Mouse (Mus musculus): ENCODE results near the gene Crcp. TPM values are rescaled to one million over a fixed set of nuclear protein-coding genes. Genes with fewer than 3 reads are reported as not detected.
A peak's percentile ranks its signal among the peaks of the same experiment; 100 is the strongest.

The Crcp gene
- polyA plus RNA-seq, 1 experiment from 2014 or later, result 31.0 TPM

DNA sequence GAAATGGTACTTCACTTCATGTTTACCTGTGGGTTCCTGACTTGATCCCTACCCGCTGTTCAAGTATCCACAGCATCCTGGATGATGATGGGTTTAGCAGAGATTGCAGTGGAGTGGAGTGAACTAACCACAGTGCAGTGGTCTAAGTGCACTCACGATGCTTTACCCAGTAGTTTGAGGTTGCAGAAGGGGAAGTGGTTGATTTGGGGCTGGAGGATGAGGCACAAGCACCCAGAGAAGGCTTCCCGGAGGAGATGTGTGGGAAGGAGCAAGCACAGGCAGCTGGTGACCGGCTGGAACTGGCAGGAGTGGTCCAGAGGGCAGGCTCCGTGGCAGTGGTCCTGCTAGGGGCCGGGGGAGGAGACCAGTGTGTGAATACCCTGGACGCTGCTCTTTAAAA lies 60.1 kb downstream of the Crcp start:
- Histone ChIP-seq H3K9ac (replicated peaks; ENCODE audit: low read depth) (no peak overlapping the region), H3K27ac (ENCODE audit: low read length) (no peak overlapping the region), H3K9me3 (ENCODE audit: low read length) (no peaks in the 10 kb centered on the region), H3K27me3 (replicated peaks; ENCODE audit: insufficient read depth, low read length) (no peaks in the 10 kb centered on the region), H3K36me3 (ENCODE audit: insufficient read depth, low read length) (no peaks in the 10 kb centered on the region), H3K4me2 (replicated peaks; ENCODE audit: low read depth, low read length) (no peak overlapping the region), H3K4me1 (ENCODE audit: insufficient read depth, low read depth, low read length) (no peaks in the 10 kb centered on the region), H3K4me3 (ENCODE audit: low read depth, low read length) (no peak overlapping the region)
- ATAC-seq, result no peak; the same call in 1 of the 2 replicates
- TF ChIP-seq CTCF (IDR thresholded peaks at IDR 0.05) (no peak), EP300 (IDR thresholded peaks at IDR 0.05) (no peak)
- no peak for DNase-seq (ENCODE audit: low spot score)
- WGBS, result 80% methylated on average over 7 of the region's 7 CpGs

DNA sequence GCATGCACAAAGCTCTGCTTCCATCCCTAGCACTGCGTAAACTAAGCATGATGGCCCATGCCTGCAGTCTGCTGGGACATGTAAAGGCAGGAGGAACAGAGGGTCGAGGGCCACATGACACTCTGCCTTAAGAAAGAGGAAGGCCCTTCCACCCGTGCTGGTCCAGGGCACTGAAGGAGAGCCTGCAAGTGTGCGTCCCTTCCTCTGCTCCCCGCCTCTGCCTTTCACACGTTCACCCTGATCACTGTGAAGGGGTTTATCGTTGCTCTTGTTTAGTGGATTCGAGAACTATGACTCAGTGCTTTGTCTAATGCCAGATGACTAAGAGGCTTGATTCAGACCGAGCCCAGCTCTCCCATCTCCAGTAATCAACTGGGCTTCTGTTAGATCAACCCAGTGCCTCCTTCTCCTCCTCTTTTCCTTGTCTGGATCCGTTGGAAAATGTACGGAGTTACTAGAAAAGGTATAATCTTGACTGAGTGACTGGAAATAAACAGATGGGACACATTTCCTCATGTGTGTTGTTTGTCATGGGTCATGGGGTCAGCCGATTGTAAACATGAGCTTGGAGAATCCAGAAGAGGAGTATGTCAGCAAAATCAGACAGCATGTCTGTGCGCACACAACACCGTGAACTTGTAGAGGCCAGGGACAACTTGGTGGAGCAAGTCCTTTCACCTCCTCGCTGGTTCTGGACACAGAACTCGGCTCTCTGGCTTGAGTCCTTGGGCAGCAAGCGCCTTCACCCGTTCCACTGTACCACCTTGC lies 60.7 kb downstream of the Crcp start:
- 73% methylated on average over 18 of the region's 18 CpGs for WGBS
- H3K9ac ChIP-seq (replicated peaks; ENCODE audit: low read depth), result no peak overlapping the region
- no peak overlapping the region for H3K27ac ChIP-seq (ENCODE audit: low read length)
- no peak overlapping the region for H3K4me2 ChIP-seq (replicated peaks; ENCODE audit: low read depth, low read length)
- no peaks in the 10 kb centered on the region for H3K36me3 ChIP-seq (ENCODE audit: insufficient read depth, low read length)
- H3K4me1 ChIP-seq (ENCODE audit: insufficient read depth, low read depth, low read length), result no peaks in the 10 kb centered on the region
- DNase-seq (ENCODE audit: low spot score) (peak; percentile 37), ATAC-seq (peak; percentile 48)
- H3K4me3 ChIP-seq (ENCODE audit: low read depth, low read length), result no peak overlapping the region
- TF ChIP-seq CTCF (IDR thresholded peaks at IDR 0.05) (no peak), EP300 (IDR thresholded peaks at IDR 0.05) (no peak)
- no peaks in the 10 kb centered on the region for H3K27me3 ChIP-seq (replicated peaks; ENCODE audit: insufficient read depth, low read length)
- H3K9me3 ChIP-seq (ENCODE audit: low read length), result no peaks in the 10 kb centered on the region

DNA sequence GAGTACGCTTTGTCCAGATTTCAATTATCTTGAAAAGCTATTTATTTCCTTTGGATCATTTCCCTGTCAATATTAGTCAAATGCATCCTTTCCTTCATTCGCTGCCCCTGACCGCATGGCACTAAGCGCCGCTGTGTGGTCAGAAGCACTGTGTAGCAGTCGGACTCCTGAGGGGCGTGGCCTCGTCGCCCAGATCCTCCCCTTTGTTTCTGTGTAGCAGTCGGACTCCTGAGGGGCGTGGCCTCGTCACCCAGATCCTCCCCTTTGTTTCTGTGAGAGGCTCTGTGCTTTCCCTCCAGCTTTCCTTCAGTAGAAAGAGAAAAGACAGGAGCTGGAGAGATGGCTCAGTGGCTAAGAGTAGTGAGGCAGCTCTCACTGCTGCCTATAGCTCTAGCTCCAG lies 67.7 kb downstream of the Crcp start:
- Histone ChIP-seq H3K4me2 (replicated peaks; ENCODE audit: low read depth, low read length) (no peak overlapping the region), H3K4me1 (ENCODE audit: insufficient read depth, low read depth, low read length) (no peaks in the 10 kb centered on the region), H3K36me3 (ENCODE audit: insufficient read depth, low read length) (no peaks in the 10 kb centered on the region), H3K27ac (ENCODE audit: low read length) (no peak overlapping the region), H3K9me3 (ENCODE audit: low read length) (no peaks in the 10 kb centered on the region), H3K27me3 (replicated peaks; ENCODE audit: insufficient read depth, low read length) (no peaks in the 10 kb centered on the region), H3K4me3 (ENCODE audit: low read depth, low read length) (no peak overlapping the region), H3K9ac (replicated peaks; ENCODE audit: low read depth) (no peak overlapping the region)
- DNase-seq (ENCODE audit: low spot score) (peak; percentile 25), ATAC-seq (peak; percentile 71)
- TF ChIP-seq CTCF (IDR thresholded peaks at IDR 0.05) (no peak), EP300 (IDR thresholded peaks at IDR 0.05) (no peak)
- WGBS, result 74% methylated on average over 12 of the region's 12 CpGs

DNA sequence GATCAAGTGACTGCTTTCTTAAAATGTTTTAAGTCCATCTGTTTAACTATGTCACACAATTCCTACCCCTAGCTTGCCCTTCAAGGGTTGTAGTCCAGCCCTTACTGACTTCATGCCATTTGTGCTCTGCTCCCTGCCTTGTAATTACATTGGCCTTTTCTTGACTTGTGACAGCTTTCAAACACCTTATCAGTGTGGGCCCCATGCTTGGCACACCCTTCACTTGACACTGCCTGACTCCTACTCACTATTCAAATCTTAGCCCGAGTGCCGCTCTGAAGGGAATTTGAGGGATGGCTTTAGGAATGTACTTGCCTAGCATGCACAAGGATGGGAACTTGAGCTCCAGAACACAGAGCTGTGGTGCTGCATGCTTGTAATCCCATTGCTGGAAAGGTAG lies 68.7 kb downstream of the Crcp start:
- H3K4me2 ChIP-seq (replicated peaks; ENCODE audit: low read depth, low read length), result no peak overlapping the region
- 34% methylated on average over 2 of the region's 2 CpGs for WGBS

DNA sequence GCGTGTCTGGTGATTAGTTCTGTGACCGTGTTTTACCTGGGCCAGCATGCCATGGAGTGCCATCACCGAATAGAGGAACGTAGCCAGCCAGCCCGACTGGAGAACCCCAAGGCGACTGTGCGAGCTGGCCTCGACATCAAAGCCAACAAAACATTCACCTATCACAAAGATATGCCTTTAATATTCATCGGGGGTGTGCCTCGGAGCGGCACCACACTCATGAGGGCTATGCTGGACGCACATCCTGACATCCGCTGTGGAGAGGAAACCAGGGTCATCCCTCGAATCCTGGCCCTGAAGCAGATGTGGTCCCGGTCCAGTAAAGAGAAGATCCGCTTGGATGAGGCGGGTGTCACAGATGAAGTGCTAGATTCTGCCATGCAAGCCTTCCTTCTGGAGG lies 72.6 kb downstream of the Crcp start:
- no peak overlapping the region for H3K27ac ChIP-seq (ENCODE audit: low read length)
- no peak for ATAC-seq

More for the DNA sequence above, 68.7 kb downstream of the Crcp start:
- H3K27me3 ChIP-seq (replicated peaks; ENCODE audit: insufficient read depth, low read length), result no peaks in the 10 kb centered on the region
- H3K9ac ChIP-seq (replicated peaks; ENCODE audit: low read depth), result no peak overlapping the region
- DNase-seq (ENCODE audit: low spot score), result no peak
- no peaks in the 10 kb centered on the region for H3K4me1 ChIP-seq (ENCODE audit: insufficient read depth, low read depth, low read length)
- TF ChIP-seq EP300 (IDR thresholded peaks at IDR 0.05), result no peak
- no peak for TF ChIP-seq CTCF (IDR thresholded peaks at IDR 0.05)
- no peak overlapping the region for H3K4me3 ChIP-seq (ENCODE audit: low read depth, low read length)
- no peaks in the 10 kb centered on the region for H3K9me3 ChIP-seq (ENCODE audit: low read length)
- ATAC-seq, result 0 out of 2 replicates have a peak, but pooled peaks have one; percentile 23
- no peak overlapping the region for H3K27ac ChIP-seq (ENCODE audit: low read length)
- no peaks in the 10 kb centered on the region for H3K36me3 ChIP-seq (ENCODE audit: insufficient read depth, low read length)

DNA sequence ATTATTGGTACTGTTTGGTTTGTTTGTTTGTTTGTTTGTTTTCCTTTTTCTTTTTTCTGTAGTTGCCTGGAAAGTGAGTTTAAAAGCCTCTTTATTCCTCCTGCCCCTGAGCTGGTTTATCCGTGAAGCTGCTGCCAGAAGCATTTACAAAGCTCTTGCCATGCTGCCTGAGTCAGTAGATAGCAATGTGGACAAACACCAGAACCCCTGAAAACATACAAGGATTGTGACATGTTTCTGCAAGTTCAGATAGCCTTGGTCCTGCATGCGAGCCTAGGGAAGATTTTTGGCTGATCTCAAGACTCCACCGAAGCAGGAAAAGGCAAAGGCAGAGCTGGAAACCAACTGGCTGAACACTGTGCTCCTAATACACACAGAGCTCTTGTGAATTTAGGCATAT lies 80.3 kb downstream of the Crcp start:
- H3K9me3 ChIP-seq (ENCODE audit: low read length), result no peaks in the 10 kb centered on the region
- DNase-seq (ENCODE audit: low spot score), result no peak
- no peaks in the 10 kb centered on the region for H3K27me3 ChIP-seq (replicated peaks; ENCODE audit: insufficient read depth, low read length)
- H3K36me3 ChIP-seq (ENCODE audit: insufficient read depth, low read length), result no peaks in the 10 kb centered on the region
- WGBS, result 82% methylated on average over 3 of the region's 3 CpGs
- TF ChIP-seq CTCF (IDR thresholded peaks at IDR 0.05) (no peak), EP300 (IDR thresholded peaks at IDR 0.05) (no peak)
- no peak overlapping the region for H3K9ac ChIP-seq (replicated peaks; ENCODE audit: low read depth)
- H3K4me2 ChIP-seq (replicated peaks; ENCODE audit: low read depth, low read length), result no peak overlapping the region
- no peak for ATAC-seq
- H3K27ac ChIP-seq (ENCODE audit: low read length), result no peak overlapping the region
- no peaks in the 10 kb centered on the region for H3K4me1 ChIP-seq (ENCODE audit: insufficient read depth, low read depth, low read length)
- no peak overlapping the region for H3K4me3 ChIP-seq (ENCODE audit: low read depth, low read length)

More for the DNA sequence above, 72.6 kb downstream of the Crcp start:
- Histone ChIP-seq H3K4me3 (ENCODE audit: low read depth, low read length) (no peak overlapping the region), H3K36me3 (ENCODE audit: insufficient read depth, low read length) (no peaks in the 10 kb centered on the region), H3K9ac (replicated peaks; ENCODE audit: low read depth) (no peak overlapping the region), H3K9me3 (ENCODE audit: low read length) (no peaks in the 10 kb centered on the region), H3K27me3 (replicated peaks; ENCODE audit: insufficient read depth, low read length) (no peaks in the 10 kb centered on the region), H3K4me2 (replicated peaks; ENCODE audit: low read depth, low read length) (no peak overlapping the region), H3K4me1 (ENCODE audit: insufficient read depth, low read depth, low read length) (no peaks in the 10 kb centered on the region)
- no peak for DNase-seq (ENCODE audit: low spot score)
- 93% methylated on average over 17 of the region's 17 CpGs for WGBS
- TF ChIP-seq EP300 (IDR thresholded peaks at IDR 0.05) (no peak), CTCF (IDR thresholded peaks at IDR 0.05) (no peak)

Other genes starting within 250 kb of the Crcp start
- gene Psph, start 241.8 kb upstream of the Crcp start, polyA plus RNA-seq (2015; fragmentation: Nextera tagmentation; extraction: Ambion mirVana), result 20.8 and 21.4 TPM in 2 replicates
- 25.5 and 30.9 TPM in 2 replicates for gene Sumf2, start 182.3 kb upstream of the Crcp start, polyA plus RNA-seq (2015; fragmentation: Nextera tagmentation; extraction: Ambion mirVana)
- 623 and 686 TPM in 2 replicates for gene Chchd2, start 141.8 kb upstream of the Crcp start, polyA plus RNA-seq (2015; fragmentation: Nextera tagmentation; extraction: Ambion mirVana)
- 2.3 and 2.7 TPM in 2 replicates for gene Zbed5, start 133.6 kb upstream of the Crcp start, polyA plus RNA-seq (2015; fragmentation: Nextera tagmentation; extraction: Ambion mirVana)
- 0.08 and 0.10 TPM in 2 replicates for gene Phkg1, start 130.7 kb upstream of the Crcp start, polyA plus RNA-seq (2015; fragmentation: Nextera tagmentation; extraction: Ambion mirVana)
- 5.5 and 6.2 TPM in 2 replicates for gene Nupr1l, start 120.8 kb upstream of the Crcp start, polyA plus RNA-seq (2015; fragmentation: Nextera tagmentation; extraction: Ambion mirVana)
- 14.9 and 15.2 TPM in 2 replicates for gene Vkorc1l1, start 87.3 kb upstream of the Crcp start, polyA plus RNA-seq (2015; fragmentation: Nextera tagmentation; extraction: Ambion mirVana)
- 49.0 and 50.0 TPM in 2 replicates for gene Gusb, start 26.2 kb upstream of the Crcp start, polyA plus RNA-seq (2015; fragmentation: Nextera tagmentation; extraction: Ambion mirVana)
- 27.3 and 29.7 TPM in 2 replicates for gene Asl, start within 50 bp of the Crcp start, polyA plus RNA-seq (2015; fragmentation: Nextera tagmentation; extraction: Ambion mirVana)
- 31.5 and 36.9 TPM in 2 replicates for gene Tpst1, start 44.0 kb downstream of the Crcp start, polyA plus RNA-seq (2015; fragmentation: Nextera tagmentation; extraction: Ambion mirVana)
- gene Kctd7, start 115.6 kb downstream of the Crcp start, polyA plus RNA-seq (2015; fragmentation: Nextera tagmentation; extraction: Ambion mirVana), result 5.1 and 5.5 TPM in 2 replicates
- gene Rabgef1, start 142.5 kb downstream of the Crcp start, polyA plus RNA-seq (2015; fragmentation: Nextera tagmentation; extraction: Ambion mirVana), result 48.4 and 50.5 TPM in 2 replicates
- 41.0 and 46.4 TPM in 2 replicates for gene Tmem248, start 187.8 kb downstream of the Crcp start, polyA plus RNA-seq (2015; fragmentation: Nextera tagmentation; extraction: Ambion mirVana)
- 94.8 and 97.5 TPM in 2 replicates for gene Sbds, start 226.2 kb downstream of the Crcp start, polyA plus RNA-seq (2015; fragmentation: Nextera tagmentation; extraction: Ambion mirVana)
- 16.1 and 16.5 TPM in 2 replicates for gene Tyw1, start 226.3 kb downstream of the Crcp start, polyA plus RNA-seq (2015; fragmentation: Nextera tagmentation; extraction: Ambion mirVana)